Mouse (Mus musculus) hindbrain, embryonic 11.5 days (tissue): ENCODE results near the gene Vmn2r82. TPM values are rescaled to one million over a fixed set of nuclear protein-coding genes. Genes with fewer than 3 reads are reported as not detected.
"Not testable (repeated sequence)": the region's sequence is repeated elsewhere in the genome, so short reads cannot be mapped to it uniquely, and the experiment has no call there.

Source experiments
- ATAC-seq: fragments of 200-750 bp; cut with Nextera tagmentation; 2 replicates; pipeline ENCODE4 v1.8.0; 2017; ENCODE audit warnings: mild to moderate bottlenecking, moderate TSS enrichment, moderate library complexity; ENCODE audit not compliant: low FRiP score
- DNase-seq: peaks from one replicate; pipeline ENCODE4 v3.0.0-alpha.2; 2015; ENCODE audit warnings: low spot score
- H3K27ac ChIP-seq: fragments of 300-500 bp; sonication (generic); 2 replicates; pipeline ENCODE4 v1.5.1; 2014; ENCODE audit warnings: mild to moderate bottlenecking, low read depth, low read length
- H3K27me3 ChIP-seq: fragments of 300-500 bp; sonication (generic); 2 replicates; pipeline ENCODE4 v1.6.1; 2014; ENCODE audit warnings: mild to moderate bottlenecking, low read length, moderate library complexity, mixed read lengths; ENCODE audit not compliant: control insufficient read depth, insufficient read depth
- H3K36me3 ChIP-seq: fragments of 300-500 bp; sonication (generic); 2 replicates; pipeline ENCODE4 v1.6.1; 2014; ENCODE audit warnings: mild to moderate bottlenecking, low read length, moderate library complexity, mixed read lengths; ENCODE audit not compliant: control insufficient read depth, insufficient read depth
- H3K4me1 ChIP-seq: fragments of 300-500 bp; sonication (generic); replicated peaks from 2 replicates; pipeline ENCODE4 v1.6.1; 2014; ENCODE audit warnings: low read length, mixed read lengths; ENCODE audit not compliant: control insufficient read depth, insufficient read depth
- H3K4me2 ChIP-seq: fragments of 300-500 bp; sonication (generic); replicated peaks from 2 replicates; pipeline ENCODE4 v1.6.1; 2014; ENCODE audit warnings: mild to moderate bottlenecking, low read depth, low read length
- H3K4me3 ChIP-seq: fragments of 300-500 bp; sonication (generic); 2 replicates; pipeline ENCODE4 v1.5.1; 2014; ENCODE audit warnings: low read depth, low read length
- H3K9ac ChIP-seq: fragments of 300-500 bp; sonication (generic); 2 replicates; pipeline ENCODE4 v1.6.1; 2014; ENCODE audit warnings: low read depth, low read length
- H3K9me3 ChIP-seq: fragments of 300-500 bp; sonication (generic); 2 replicates; pipeline ENCODE4 v1.6.1; 2016; ENCODE audit warnings: low read length; ENCODE audit not compliant: control insufficient read depth
- WGBS: fragments of 180-500 bp; shearing (Covaris S2); extraction: QIAGEN DNeasy Blood & Tissue Kit; methylation state at CpG from one replicate; pipeline ENCODE4 v1.1.7; 2014; 5-methylcytosine and 5-hydroxymethylcytosine counted together
- polyA plus RNA-seq: library from polyadenylated mRNA; unstranded; fragments of >200 nt; fragmentation: Nextera tagmentation; extraction: Ambion mirVana; gene quantifications from 2 replicates; pipeline ENCODE4 v1.2.1, GENCODE M21; 2014

The Vmn2r82 gene
- not detected in 2 replicates for polyA plus RNA-seq

DNA sequence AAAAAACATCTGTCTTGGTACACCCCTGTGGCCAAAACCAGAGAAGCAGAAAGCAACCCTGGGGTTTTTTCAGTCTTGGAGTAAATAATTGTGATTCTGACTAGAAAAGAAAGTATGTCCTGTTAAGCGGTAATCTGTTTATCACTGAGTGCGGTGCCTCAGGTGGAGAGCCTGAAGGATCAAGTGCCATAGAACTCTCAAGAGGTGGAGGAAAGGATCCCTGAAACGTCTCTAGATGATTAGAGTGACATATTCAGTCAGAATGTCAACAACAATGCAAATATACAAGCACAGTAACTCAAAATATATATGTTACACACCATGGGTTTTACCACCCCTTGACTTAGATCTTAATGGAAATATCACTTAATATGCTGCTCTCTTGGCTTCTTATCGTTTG, at the start of gene Vmn2r82:
Gene Vmn2r82, plus strand, starts transcription at position 301 of the 400 bp plus-strand sequence.
- H3K4me2 ChIP-seq, ATAC-seq, H3K36me3 ChIP-seq, H3K27me3 ChIP-seq, H3K27ac ChIP-seq, H3K4me3 ChIP-seq, H3K9ac ChIP-seq, H3K4me1 ChIP-seq, H3K9me3 ChIP-seq, DNase-seq: not testable (repeated sequence)
- WGBS: 84% methylated on average over 4 of the region's 4 CpGs

DNA sequence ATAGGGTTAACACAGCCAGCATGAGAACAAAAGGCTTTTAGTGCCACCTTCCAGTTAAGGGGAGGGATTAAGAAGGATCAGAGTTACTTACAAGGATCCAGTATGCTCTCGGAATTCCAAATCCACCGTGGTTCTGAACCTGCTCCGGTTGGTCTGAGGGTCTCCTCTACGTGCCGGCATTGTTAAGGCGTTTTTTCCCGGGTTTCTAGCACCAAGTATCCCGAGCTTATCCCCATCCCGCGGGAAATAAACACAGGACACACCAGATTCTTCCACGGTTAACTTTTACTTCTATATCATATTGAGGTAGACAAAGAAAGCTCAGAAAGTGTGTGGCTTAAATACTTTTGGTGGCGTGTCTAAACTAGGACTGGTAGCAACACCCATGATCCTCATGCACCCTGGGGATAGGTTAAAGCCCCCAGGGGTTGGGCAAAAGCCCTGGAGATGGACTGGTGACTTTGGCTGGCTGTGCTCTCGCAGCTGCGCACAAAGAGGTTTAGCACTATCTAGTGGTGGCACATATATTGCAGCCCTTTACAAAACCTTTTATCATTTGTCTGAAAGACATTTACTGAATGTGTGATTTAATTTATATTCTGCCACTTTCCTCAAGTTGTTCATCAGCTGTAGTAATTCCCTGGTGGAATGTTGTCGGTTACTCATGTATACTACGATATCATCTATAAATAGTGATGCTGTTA, 34.1 kb upstream of the Vmn2r82 start:
- peak; percentile 78 for ATAC-seq
- not testable (repeated sequence) for H3K9me3 ChIP-seq

DNA sequence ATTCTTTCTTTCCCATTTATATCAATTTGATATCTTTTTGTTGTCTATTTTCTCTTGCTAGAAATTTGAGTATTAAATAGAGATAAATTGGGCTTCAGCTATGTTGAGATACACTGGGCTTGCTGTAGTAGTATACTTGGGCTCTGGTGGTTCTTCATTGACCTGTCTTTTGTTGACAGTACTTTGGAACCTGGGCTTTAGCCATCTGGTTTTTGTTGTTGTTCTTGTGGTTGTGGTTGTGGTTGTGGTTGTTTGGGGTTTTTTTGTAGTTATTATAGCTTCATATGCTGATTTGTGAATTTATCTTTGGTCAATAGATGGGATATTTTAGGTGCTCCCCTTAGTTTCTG, 33.6 kb upstream of the Vmn2r82 start:
- no peak for DNase-seq
- no peaks in the 10 kb centered on the region for H3K27me3 ChIP-seq
- no peak overlapping the region for H3K9ac ChIP-seq
- H3K36me3 ChIP-seq: no peaks in the 10 kb centered on the region
- no peaks in the 10 kb centered on the region for H3K4me1 ChIP-seq
- no peak overlapping the region for H3K4me3 ChIP-seq
- no peaks in the 10 kb centered on the region for H3K9me3 ChIP-seq
- ATAC-seq: peak; percentile 49; the same call in 1 of the 2 replicates
- H3K4me2 ChIP-seq: no peak overlapping the region
- no peak overlapping the region for H3K27ac ChIP-seq

More for the DNA sequence above, 34.1 kb upstream of the Vmn2r82 start:
- H3K27ac ChIP-seq, H3K9ac ChIP-seq, H3K27me3 ChIP-seq, H3K36me3 ChIP-seq, H3K4me1 ChIP-seq: not testable (repeated sequence)
- H3K4me2 ChIP-seq: peak overlapping the region; percentile 19; the same call in 1 of the 2 replicates
- peak overlapping the region; percentile 25 for H3K4me3 ChIP-seq
- peak; percentile 41 for DNase-seq
- WGBS: 6% methylated on average over 16 of the region's 16 CpGs

DNA sequence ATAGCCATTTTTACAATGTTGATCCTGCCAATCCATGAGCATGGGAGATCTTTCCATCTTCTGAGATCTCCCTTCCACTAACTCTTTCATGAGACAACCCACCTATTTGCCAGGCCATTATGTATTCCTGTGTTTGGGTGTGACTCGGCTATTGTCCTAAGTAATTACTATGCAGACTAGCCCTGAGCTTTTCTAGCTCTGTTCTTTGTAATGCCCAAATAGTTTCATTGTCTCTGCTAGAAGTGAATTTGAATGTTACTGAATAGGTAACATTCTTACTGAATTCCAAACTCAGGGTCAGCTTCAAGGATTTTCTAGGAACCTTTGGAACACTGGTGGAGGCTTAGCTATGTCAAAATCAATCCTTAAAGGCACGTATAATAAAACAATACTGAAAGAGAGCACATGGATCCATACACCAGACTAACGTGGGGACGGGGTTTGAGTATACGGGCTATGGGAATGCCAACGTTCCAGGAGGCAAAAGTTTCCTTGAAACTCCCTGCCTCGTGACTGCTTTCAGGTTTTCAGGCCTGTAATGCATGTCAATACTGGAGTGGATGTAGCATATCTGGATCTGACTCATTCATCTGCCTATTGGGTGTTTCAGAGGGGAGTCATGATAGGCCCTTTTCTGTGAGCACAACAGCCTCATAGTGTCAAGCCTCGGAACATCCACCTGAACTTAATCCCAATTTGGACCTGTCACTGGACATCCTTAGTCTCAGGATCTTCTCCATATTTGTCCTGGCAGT, 43.8 kb downstream of the Vmn2r82 start:
- not testable (repeated sequence) for DNase-seq, H3K27ac ChIP-seq, ATAC-seq, H3K4me3 ChIP-seq, H3K36me3 ChIP-seq, H3K4me1 ChIP-seq, H3K4me2 ChIP-seq, H3K27me3 ChIP-seq, H3K9me3 ChIP-seq, H3K9ac ChIP-seq
- WGBS: 83% methylated on average over 8 of the region's 8 CpGs

DNA sequence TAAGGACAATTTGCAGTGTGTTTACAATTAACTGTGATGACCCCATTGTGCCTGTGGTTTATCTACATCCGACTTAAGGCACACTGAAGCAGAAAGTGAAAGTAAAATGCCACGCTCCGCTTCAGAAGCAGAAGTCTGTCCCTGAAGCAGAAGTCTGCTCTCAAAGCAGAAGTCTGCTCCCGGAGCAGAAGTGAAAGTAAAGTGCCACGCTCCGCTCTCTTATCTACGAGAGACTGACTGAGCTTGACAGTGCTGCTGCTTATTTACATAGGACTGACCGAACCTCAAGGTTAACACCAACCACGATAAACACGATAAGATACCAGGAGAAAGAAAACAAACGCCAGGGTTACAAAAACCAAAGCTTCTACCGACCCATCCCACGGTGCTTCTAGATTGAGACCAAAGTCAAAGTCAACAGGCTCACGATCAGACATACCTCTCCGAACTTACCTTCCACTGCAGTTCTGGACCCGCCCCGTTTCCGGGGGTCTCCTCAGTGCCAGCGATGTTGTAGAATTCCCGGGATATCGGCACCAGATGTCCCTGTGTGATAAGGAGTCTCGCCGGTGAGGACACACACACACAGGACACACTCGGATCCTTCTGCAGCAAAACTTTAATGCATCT, 60.9 kb downstream of the Vmn2r82 start:
- 95% methylated on average over 24 of the region's 24 CpGs for WGBS
- H3K9ac ChIP-seq: no peak overlapping the region
- ATAC-seq: no peak

DNA sequence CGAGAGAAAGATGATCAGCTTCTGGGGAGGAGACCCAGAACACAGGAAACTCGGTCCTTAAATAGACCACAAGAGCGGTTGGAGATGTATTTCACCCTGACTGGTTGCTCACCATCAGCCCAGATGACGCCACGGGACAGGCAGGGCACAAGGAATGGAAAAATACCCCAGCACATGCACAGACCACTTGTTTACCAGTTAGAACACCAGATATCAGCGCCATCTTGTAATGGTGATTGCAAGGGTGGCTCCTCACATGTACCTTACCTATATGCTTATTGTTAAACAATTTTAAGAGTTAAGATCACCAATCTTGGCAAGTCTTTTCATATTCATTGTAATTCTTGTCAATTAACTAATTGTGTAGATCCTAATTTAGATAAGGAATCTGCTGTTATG, 61.5 kb downstream of the Vmn2r82 start:
- not testable (repeated sequence) for H3K9ac ChIP-seq, DNase-seq, H3K27ac ChIP-seq, H3K4me2 ChIP-seq, H3K9me3 ChIP-seq, H3K4me1 ChIP-seq, H3K27me3 ChIP-seq, H3K36me3 ChIP-seq, ATAC-seq, H3K4me3 ChIP-seq
- 95% methylated on average over 6 of the region's 6 CpGs for WGBS

More for the DNA sequence above, 60.9 kb downstream of the Vmn2r82 start:
- Histone ChIP-seq H3K4me3 (no peak overlapping the region), H3K4me2 (no peak overlapping the region), H3K27ac (no peak overlapping the region), H3K27me3 (no peaks in the 10 kb centered on the region), H3K9me3 (no peaks in the 10 kb centered on the region), H3K4me1 (no peaks in the 10 kb centered on the region), H3K36me3 (no peaks in the 10 kb centered on the region)
- no peak for DNase-seq

DNA sequence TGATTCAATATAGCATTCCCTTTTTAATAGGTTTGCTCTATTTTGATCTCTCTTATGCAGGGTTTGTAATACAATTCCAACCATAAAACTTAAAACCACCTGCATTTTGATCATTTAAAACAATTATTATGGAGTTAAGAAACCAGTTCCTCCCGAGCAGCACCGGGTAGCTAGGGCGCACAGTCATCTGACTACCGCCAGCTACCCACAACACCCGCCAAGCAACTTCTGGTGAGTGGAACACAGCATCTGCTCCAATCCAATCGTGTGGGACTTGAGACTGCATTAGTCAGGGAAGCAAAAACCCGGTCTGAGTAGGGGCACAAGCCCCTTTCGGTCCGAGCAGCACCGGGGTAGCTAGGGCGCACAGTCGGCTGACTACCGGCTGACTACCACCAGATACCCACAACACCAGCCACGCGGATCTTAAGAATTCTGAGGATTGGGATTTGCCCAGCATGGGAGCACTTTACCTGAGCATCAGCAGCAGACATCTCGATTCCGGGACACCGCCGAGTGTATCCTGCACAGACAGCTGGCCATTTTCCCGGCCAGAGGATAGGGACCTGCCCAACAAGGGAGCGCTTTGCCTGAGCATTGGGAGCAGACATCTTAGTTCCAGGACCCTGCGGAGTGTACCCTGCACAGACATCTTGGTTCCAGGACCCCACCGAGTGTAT, 79.0 kb downstream of the Vmn2r82 start:
- H3K4me3 ChIP-seq, DNase-seq, H3K4me2 ChIP-seq, H3K4me1 ChIP-seq, ATAC-seq, H3K36me3 ChIP-seq, H3K27ac ChIP-seq, H3K9me3 ChIP-seq, H3K27me3 ChIP-seq, H3K9ac ChIP-seq: not testable (repeated sequence)
- WGBS: 87% methylated on average over 23 of the region's 23 CpGs
